Mouse (Mus musculus) testis, adult 2 months (tissue): ENCODE results near the gene Zfp185.
"Not testable (repeated sequence)": the region's sequence is repeated elsewhere in the genome, so short reads cannot be mapped to it uniquely, and the experiment has no call there.

Source experiments
- CTCF ChIP-seq: fragments of 200-500 bp; IDR thresholded peaks from 2 replicates; pipeline ENCODE4 v1.5.1; 2012; ENCODE audit warnings: low read depth, mild to moderate bottlenecking, inconsistent platforms, low read length, moderate library complexity; ENCODE audit not compliant: control insufficient read depth, insufficient read depth, insufficient replicate concordance
- POLR2A ChIP-seq: fragments of 200-500 bp; IDR thresholded peaks from 2 replicates; pipeline ENCODE4 v1.6.1; 2012; ENCODE audit warnings: low read depth, mild to moderate bottlenecking, inconsistent platforms, low read length, moderate library complexity; ENCODE audit not compliant: control insufficient read depth

- not testable (repeated sequence) for TF ChIP-seq POLR2A, CTCF
Observed at GRCm38 (mm10) chrX:73066765-73067312, 79.7 kb downstream of the Zfp185 start.
